ENCODE assay signal across 8 mouse cellular contexts in the genomic region with DNA sequence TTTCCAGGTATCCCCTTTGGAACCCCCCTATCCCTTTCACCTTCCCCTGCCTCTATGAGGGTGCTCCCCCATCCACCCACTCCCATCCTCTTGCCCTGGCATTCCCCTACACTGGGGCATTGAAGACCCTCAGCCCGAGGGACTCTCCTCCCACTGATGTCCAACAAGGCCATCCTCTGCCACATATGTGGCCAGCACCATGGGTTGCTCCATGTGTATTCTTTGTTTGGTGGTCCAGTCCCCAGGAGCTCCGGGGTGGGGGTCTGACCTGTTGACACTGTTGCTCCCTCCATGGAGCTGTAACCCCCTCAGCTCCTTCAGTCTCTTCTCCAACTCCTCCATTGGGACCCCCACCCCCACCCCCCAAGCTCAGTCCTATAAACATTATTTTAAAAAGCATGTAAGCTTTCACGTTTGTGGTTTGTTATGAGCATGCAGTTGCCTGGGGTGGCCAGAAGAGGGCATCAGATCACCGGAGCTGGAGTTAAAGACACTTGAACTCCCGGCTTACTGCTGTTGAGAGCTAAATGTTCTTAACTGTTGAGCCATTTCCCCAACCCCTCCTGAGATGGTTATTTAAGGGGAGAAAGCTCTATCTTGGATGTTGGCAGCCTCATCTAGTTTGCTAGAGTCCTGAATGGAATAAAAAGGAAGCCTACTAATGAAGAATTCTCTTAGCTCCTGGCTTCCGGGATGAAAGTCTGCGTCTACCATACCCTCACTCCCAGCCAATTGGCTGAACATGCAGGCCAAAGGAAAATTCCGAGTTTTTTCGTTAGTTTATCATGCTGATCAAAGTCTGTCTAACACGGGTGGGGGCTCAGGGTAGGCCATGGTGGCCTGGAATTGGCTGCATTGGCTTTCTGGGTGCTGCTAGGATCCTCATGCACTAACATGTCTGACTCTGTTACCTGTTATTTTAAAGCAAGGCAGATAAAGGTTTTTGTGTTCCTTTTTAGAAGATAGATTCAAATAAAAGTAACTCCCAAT. TPM values are rescaled to one million over a fixed set of nuclear protein-coding genes. Genes with fewer than 3 reads are reported as not detected.
DNase-seq lines count a peak whose midpoint lies in the region; ATAC-seq and TF ChIP-seq lines count a peak whose summit lies in the region.

No protein-coding gene starts in this region.

- no peak overlapping the region for H3K27ac ChIP-seq in heart, adult 2 months
- no peak overlapping the region for H3K27ac ChIP-seq in heart, embryonic 12.5 days (ENCODE audit: poor library complexity, severe bottlenecking)
- peak overlapping the region; percentile 47; the same call in 1 of the 2 replicates for H3K27ac ChIP-seq in layer of hippocampus, adult 2 months
- H3K27ac ChIP-seq in small intestine, adult 2 months (ENCODE audit: insufficient read depth, low read depth, low read length) = no peak overlapping the region

- 30% methylated on average over 10 of the region's 10 CpGs for WGBS in heart, adult 2 months
- WGBS in heart, embryonic 12.5 days = 36% methylated on average over 10 of the region's 10 CpGs
- WGBS in small intestine, adult 2 months = 27% methylated on average over 10 of the region's 10 CpGs

- H3K4me2 ChIP-seq in heart, embryonic 12.5 days = no peak overlapping the region

- peak in 1 of 2 experiments; percentile 39 for DNase-seq in heart, adult 2 months
- DNase-seq in embryo, embryonic 10 days (ENCODE audit: low spot score) = peak; percentile 74
- peak; percentile 48 to 61 for DNase-seq in layer of hippocampus, adult 2 months (ENCODE audit: low spot score in 2 of 2)
- peak; percentile 63 for DNase-seq in mesoderm, embryonic 11.5 days (ENCODE audit: low read depth, low spot score)

- peak; percentile 74 for TF ChIP-seq CTCF in heart, adult 2 months (IDR thresholded peaks at IDR 0.05)
- peak; percentile 79 for TF ChIP-seq CTCF in layer of hippocampus, adult 2 months (conservative IDR thresholded peaks at IDR 0.05)
- peak; percentile 77; the same call in 1 of the 2 replicates for TF ChIP-seq CTCF in small intestine, adult 2 months (IDR thresholded peaks at IDR 0.05; ENCODE audit: extremely low read depth, insufficient read length, insufficient replicate concordance, low read depth, low read length)

- no peak for TF ChIP-seq EP300 in heart, adult 2 months (IDR thresholded peaks at IDR 0.05; ENCODE audit: insufficient read depth, low read depth, low read length)

- no peaks in the 10 kb centered on the region for H3K79me2 ChIP-seq in heart, adult 2 months (replicated peaks; ENCODE audit: control insufficient read depth, insufficient read depth, low read length)

- H3K36me3 ChIP-seq in heart, adult 2 months (ENCODE audit: control insufficient read depth, insufficient read depth, low read length) = no peaks in the 10 kb centered on the region
- no peaks in the 10 kb centered on the region for H3K36me3 ChIP-seq in heart, embryonic 12.5 days
- no peaks in the 10 kb centered on the region for H3K36me3 ChIP-seq in small intestine, adult 2 months (ENCODE audit: control insufficient read depth, insufficient read depth, low read length)

- no peaks in the 10 kb centered on the region for H3K9me3 ChIP-seq in heart, embryonic 12.5 days (replicated peaks)

- TF ChIP-seq POLR2A in heart, adult 2 months (IDR thresholded peaks at IDR 0.05; ENCODE audit: insufficient read depth, low read depth, low read length) = no peak
- no peak for TF ChIP-seq POLR2A in small intestine, adult 2 months (IDR thresholded peaks at IDR 0.05; ENCODE audit: low read depth, low read length)

- no peaks in the 10 kb centered on the region for H3K4me1 ChIP-seq in heart, adult 2 months (ENCODE audit: control insufficient read depth, insufficient read depth, low read length)
- H3K4me1 ChIP-seq in heart, embryonic 12.5 days (replicated peaks) = no peaks in the 10 kb centered on the region
- peaks cover 6% of the 10 kb centered on the region; the same call in 1 of the 2 replicates for H3K4me1 ChIP-seq in small intestine, adult 2 months (ENCODE audit: control insufficient read depth, insufficient read depth, insufficient read length, low read length)

- intact Hi-C loops in heart, adult 2 months (cut with DNase I) = loop anchor here (2.0 to 5.0 kb wide), 2 partner anchors 431 to 593 kb away; no protein-coding TSS in a partner anchor

- H3K4me3 ChIP-seq in heart, adult 2 months = no peak overlapping the region
- H3K4me3 ChIP-seq in heart, embryonic 12.5 days = no peak overlapping the region
- H3K4me3 ChIP-seq in layer of hippocampus, adult 2 months = no peak overlapping the region; the same call in 1 of the 2 replicates
- H3K4me3 ChIP-seq in small intestine, adult 2 months (ENCODE audit: low read depth, low read length) = no peak overlapping the region

- no peak; the same call in 1 of the 2 replicates for ATAC-seq in heart, embryonic 12.5 days (ENCODE audit: insufficient number of reproducible peaks, low FRiP score)
- peak; percentile 77 for ATAC-seq in activated CD4-positive, CD25-positive, alpha-beta regulatory T cell, adult 4 months
- ATAC-seq in hematopoietic stem cell, adult 5-6 weeks (replicated peaks in 1 of 2; ENCODE audit: insufficient read depth in 1 of 2, low FRiP score in 2 of 2, low TSS enrichment in 1 of 2, low read depth in 1 of 2, poor library complexity in 2 of 2, severe bottlenecking in 2 of 2) = peak; percentile 71 to 87

- H3K9ac ChIP-seq in heart, adult 2 months (ENCODE audit: low read depth, low read length) = no peak overlapping the region
- no peak overlapping the region for H3K9ac ChIP-seq in heart, embryonic 12.5 days

- no peaks in the 10 kb centered on the region for H3K27me3 ChIP-seq in heart, adult 2 months (ENCODE audit: control insufficient read depth, insufficient read depth, low read length)
- no peaks in the 10 kb centered on the region for H3K27me3 ChIP-seq in heart, embryonic 12.5 days (replicated peaks)
- no peaks in the 10 kb centered on the region for H3K27me3 ChIP-seq in small intestine, adult 2 months (ENCODE audit: control insufficient read depth, insufficient read depth, low read length)

RNA-seq across cellular contexts. Expression of a gene that starts 26.8 kb away (rescaled TPM):
- 1 to 10 TPM; 2.3 to 2.5 TPM for total RNA-seq in heart, adult 2 months (2021)
- polyA plus RNA-seq in heart, adult 2 months (2012; rRNA removed) = 1.6 and 3.0 TPM in 2 replicates
- polyA plus RNA-seq in heart, embryonic 12.5 days (2016; fragmentation: Nextera tagmentation; extraction: Ambion mirVana) = 48.3 and 49.1 TPM in 2 replicates
- 10 to 100 TPM; 57.9 to 66.8 TPM for polyA plus RNA-seq in activated CD4-positive, CD25-positive, alpha-beta regulatory T cell, adult 4 months (2017; shearing (Covaris generic))
- 30.8 and 45.9 TPM in 2 replicates for total RNA-seq in hematopoietic stem cell, adult 5-6 weeks (2017)
- total RNA-seq in layer of hippocampus, adult 2 months (2021) = 10 to 100 TPM; 13.7 to 14.9 TPM
- 1.1 and 1.3 TPM in 2 replicates for polyA plus RNA-seq in small intestine, adult 2 months (2012; rRNA removed)

Comparison
In these comparisons a context has a peak if more than half of its experiments do, and no peak if none do; other contexts are left out.
1. RNA of a gene that starts 26.8 kb away (polyA plus RNA-seq): 57.9 to 66.8 TPM in activated CD4-positive, CD25-positive, alpha-beta regulatory T cell, adult 4 months and 48.3 to 49.1 TPM in heart, embryonic 12.5 days; 1.6 to 3.0 TPM in heart, adult 2 months and 1.1 to 1.3 TPM in small intestine, adult 2 months; every median in the first group is over 10 times any median in the second.
2. Peak in every context shown above with its lines, with median percentiles within 50 percentile points of each other: CTCF ChIP-seq.